Mouse (Mus musculus) kidney, adult 2 months (tissue): ENCODE measurements at regions not wholly inside any gene's neighbourhood (a gene's known extent, or its start where the extent isn't known, plus 50 kb on each side); places are given as distances from the start of the nearest gene placed in this dataset.

ENCODE experiments used
- CTCF ChIP-seq: fragments of 200-500 bp; conservative IDR thresholded peaks from 2 replicates; pipeline ENCODE4 v1.5.1; 2011; ENCODE audit warnings: low read depth, mild to moderate bottlenecking, control low read depth, low read length, moderate library complexity, mixed read lengths; ENCODE audit not compliant: insufficient read depth, insufficient read length
- POLR2A ChIP-seq: fragments of 200-500 bp; IDR thresholded peaks from one replicate; pipeline ENCODE4 v1.6.1; 2011; ENCODE audit warnings: low read depth, low read length, control low read depth

GRCm38 (mm10) chr11:45704411-45704810 is 147.4 kb upstream of the Clint1 start:
- TF ChIP-seq CTCF (no peak), POLR2A (no peak)
